Mouse (Mus musculus): ENCODE results near the gene Cnksr1. TPM values are rescaled to one million over a fixed set of nuclear protein-coding genes. Genes with fewer than 3 reads are reported as not detected.

Cnksr1 gene
- polyA plus RNA-seq (2012; fragmentation: generic; extraction: Trizol) = 0.29 TPM

DNA sequence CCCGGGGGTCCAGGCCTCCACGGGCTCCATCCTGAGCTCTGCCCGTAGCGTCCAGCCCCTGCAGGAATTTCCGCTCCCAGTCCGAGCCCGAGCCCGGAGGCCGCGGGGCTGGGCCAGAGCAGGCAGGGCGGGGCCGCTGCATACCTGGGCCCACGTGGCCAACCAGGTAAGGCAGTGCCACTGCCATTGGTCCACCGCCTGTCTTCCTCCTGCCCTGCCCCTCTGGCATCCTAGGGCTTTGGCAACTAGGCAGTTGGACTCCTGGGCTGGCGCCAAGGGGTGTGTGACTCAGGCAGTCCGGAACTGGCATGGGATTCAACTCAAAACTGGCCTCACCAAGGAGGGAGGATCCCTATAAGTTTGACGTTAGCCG, at the start of gene Cnksr1:
Gene Cnksr1, minus strand, starts transcription at position 121 of the 373 bp plus-strand sequence.
- Histone ChIP-seq H3K4me3 (no peak within 1 kb of the TSS), H3K79me2 (ENCODE audit: control insufficient read depth, insufficient read depth) (no peaks in the 10 kb centered on the region), H3K4me2 (ENCODE audit: low read depth) (peak within 1 kb of the TSS; percentile 55), H3K36me3 (ENCODE audit: control insufficient read depth, insufficient read depth) (no peaks in the 10 kb centered on the region), H3K27me3 (ENCODE audit: control insufficient read depth, insufficient read depth, insufficient read length) (peaks cover 5% of the 10 kb centered on the region), H3ac (ENCODE audit: control insufficient read depth, insufficient read length) (no peak within 1 kb of the TSS)
- TF ChIP-seq MYOD1 (IDR thresholded peaks at IDR 0.05; ENCODE audit: control insufficient read depth in 1 of 3, insufficient read length in 2 of 3, low read depth in 2 of 3) (peak in 1 of 3 experiments; percentile 30), MAX (IDR thresholded peaks at IDR 0.05; ENCODE audit: low read depth) (no peak), POLR2AphosphoS2 (IDR thresholded peaks at IDR 0.05; ENCODE audit: insufficient read length, low read depth) (no peak), CEBPB (IDR thresholded peaks at IDR 0.05; ENCODE audit: insufficient read depth, poor library complexity, severe bottlenecking) (no peak)

DNA sequence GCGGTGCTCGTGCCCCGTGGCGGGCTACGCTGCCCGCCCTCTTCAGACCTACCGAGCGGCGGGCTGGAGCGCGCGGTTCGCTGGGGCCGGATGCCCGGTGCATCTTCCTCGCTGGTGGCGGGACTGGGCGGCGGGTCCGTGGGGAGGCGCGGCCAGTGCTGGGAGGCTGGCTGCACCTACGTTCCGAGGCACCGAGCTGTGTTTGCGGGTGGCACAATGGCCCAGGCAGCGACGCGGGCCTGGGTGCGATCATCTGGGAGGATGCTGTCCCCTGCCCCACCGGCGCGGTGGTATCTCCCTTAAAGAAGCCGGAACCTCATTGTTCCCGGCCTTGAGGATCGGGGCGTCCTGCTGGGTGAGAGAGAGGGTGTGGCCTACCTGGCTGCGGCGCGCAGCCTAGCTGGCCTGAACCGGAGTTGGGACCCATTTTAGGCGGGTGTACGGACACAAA, 49.4 kb upstream of the Cnksr1 start, which contains the start of gene Pdik1l:
Gene Pdik1l, minus strand, starts transcription at position 321 of the 451 bp plus-strand sequence.
- H3ac ChIP-seq (ENCODE audit: control insufficient read depth, insufficient read length) = peak within 1 kb of the TSS; percentile 77
- H3K27me3 ChIP-seq (ENCODE audit: control insufficient read depth, insufficient read depth, insufficient read length) = no peaks in the 10 kb centered on the region
- H3K36me3 ChIP-seq (ENCODE audit: control insufficient read depth, insufficient read depth) = peaks cover 12% of the 10 kb centered on the region
- peak within 1 kb of the TSS; percentile 90 for H3K4me2 ChIP-seq (ENCODE audit: low read depth)
- TF ChIP-seq MYOD1 (IDR thresholded peaks at IDR 0.05; ENCODE audit: control insufficient read depth in 1 of 3, insufficient read length in 2 of 3, low read depth in 2 of 3) = peak in 1 of 3 experiments; percentile 7
- peak; percentile 37 for TF ChIP-seq POLR2AphosphoS2 (IDR thresholded peaks at IDR 0.05; ENCODE audit: insufficient read length, low read depth)
- no peak for TF ChIP-seq USF1 (IDR thresholded peaks at IDR 0.05; ENCODE audit: low read depth)
- no peak for TF ChIP-seq E2F4 (IDR thresholded peaks at IDR 0.05; ENCODE audit: insufficient read depth)
- peak; percentile 60 for TF ChIP-seq POLR2A (IDR thresholded peaks at IDR 0.05; ENCODE audit: insufficient read length, low read depth)
- H3K4me3 ChIP-seq = peak within 1 kb of the TSS; percentile 50
- H3K79me2 ChIP-seq (ENCODE audit: control insufficient read depth, insufficient read depth) = no peaks in the 10 kb centered on the region

DNA sequence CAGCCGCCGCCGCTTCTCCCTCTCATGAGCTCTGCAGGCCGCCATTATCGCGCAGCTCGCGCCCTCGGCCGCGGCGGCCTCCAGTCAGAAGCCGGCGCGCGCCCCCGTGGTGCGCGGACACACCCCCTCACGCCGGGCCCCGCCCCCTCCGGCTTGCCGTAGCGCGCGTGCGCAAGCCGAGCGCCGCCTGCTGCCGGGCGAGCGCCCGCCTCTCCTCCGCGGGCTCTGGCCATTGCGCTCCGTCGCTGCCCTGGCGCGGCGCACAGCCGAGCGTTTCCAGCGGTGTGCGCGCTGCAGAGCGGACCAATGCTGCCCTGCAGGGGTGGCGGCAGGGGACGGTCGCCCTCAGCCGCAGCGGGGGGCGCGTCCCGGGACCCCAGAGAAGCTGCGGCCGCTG, 49.0 kb upstream of the Cnksr1 start:
- peaks cover 14% of the 10 kb centered on the region for H3K36me3 ChIP-seq (ENCODE audit: control insufficient read depth, insufficient read depth)
- no peak overlapping the region for H3K4me2 ChIP-seq (ENCODE audit: low read depth)
- TF ChIP-seq POLR2A (IDR thresholded peaks at IDR 0.05; ENCODE audit: insufficient read length, low read depth) (peak; percentile 86), TCF3 (IDR thresholded peaks at IDR 0.05; ENCODE audit: insufficient read length, low read depth) (no peak), TCF12 (IDR thresholded peaks at IDR 0.05; ENCODE audit: insufficient read depth, poor library complexity, severe bottlenecking) (no peak), MYOD1 (IDR thresholded peaks at IDR 0.05; ENCODE audit: control insufficient read depth in 1 of 3, insufficient read length in 2 of 3, low read depth in 2 of 3) (no peak), CEBPB (IDR thresholded peaks at IDR 0.05; ENCODE audit: insufficient read depth, poor library complexity, severe bottlenecking) (no peak), E2F4 (IDR thresholded peaks at IDR 0.05; ENCODE audit: insufficient read depth) (no peak), REST (IDR thresholded peaks at IDR 0.05; ENCODE audit: insufficient read depth, insufficient read length) (no peak), MYOG (IDR thresholded peaks at IDR 0.05; ENCODE audit: control insufficient read depth in 1 of 3, insufficient read depth in 1 of 3, insufficient read length in 2 of 3, low read depth in 2 of 3) (peak in 2 of 3 experiments; percentile 49 to 51), SRF (IDR thresholded peaks at IDR 0.05; ENCODE audit: control insufficient read depth, insufficient read length, low read depth) (peak; percentile 66), MAX (IDR thresholded peaks at IDR 0.05; ENCODE audit: low read depth) (no peak), USF1 (IDR thresholded peaks at IDR 0.05; ENCODE audit: low read depth) (no peak), POLR2AphosphoS2 (IDR thresholded peaks at IDR 0.05; ENCODE audit: insufficient read length, low read depth) (peak; percentile 84)
- H3K4me3 ChIP-seq = peak overlapping the region; percentile 50
- no peaks in the 10 kb centered on the region for H3K79me2 ChIP-seq (ENCODE audit: control insufficient read depth, insufficient read depth)
- no peaks in the 10 kb centered on the region for H3K27me3 ChIP-seq (ENCODE audit: control insufficient read depth, insufficient read depth, insufficient read length)
- H3ac ChIP-seq (ENCODE audit: control insufficient read depth, insufficient read length) = peak overlapping the region; percentile 77

DNA sequence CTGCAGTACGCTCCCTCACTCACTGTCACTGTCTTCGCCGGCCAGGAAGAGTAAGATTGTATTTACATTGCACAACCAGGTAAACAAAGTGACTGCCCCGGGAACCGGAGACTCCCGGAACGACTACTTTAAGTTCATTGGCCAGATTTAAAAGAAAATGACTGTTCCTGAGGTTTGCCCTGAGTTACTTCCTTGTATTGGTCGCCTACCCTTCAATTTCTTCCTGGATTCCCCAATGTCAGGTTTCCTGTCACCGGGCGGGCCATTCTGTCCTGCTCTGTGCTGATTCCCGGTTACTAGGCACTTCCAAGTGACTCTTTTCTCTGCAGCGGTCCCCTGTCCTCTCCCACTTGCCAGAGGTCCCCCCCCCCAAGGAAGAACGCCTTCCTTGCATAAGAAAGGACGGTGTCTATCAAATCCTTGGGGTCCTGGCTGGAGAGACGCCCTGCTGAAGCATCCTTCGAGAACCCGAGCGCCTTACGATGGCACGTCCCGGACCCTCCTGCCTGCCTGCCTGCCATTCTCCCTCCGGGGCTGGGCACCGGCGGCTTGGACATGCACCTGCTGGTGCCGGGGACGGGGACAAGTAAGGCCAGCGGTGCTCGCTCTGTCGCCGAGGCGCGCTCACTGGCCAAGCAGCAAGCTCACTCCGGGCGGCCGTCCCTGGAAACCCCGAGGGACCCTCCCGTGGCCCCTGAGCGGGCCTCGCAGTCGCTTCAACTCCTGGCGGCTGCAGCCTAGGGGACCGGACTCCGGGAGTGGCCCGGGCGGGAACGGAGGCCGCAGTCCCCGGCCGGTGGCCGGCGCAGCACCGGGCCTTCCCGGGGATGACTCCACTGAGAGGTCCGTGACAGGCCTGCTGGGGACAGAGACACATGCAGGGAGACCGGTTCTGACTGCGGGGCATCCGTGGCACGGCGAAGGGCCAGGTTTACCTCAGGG, 48.3 kb upstream of the Cnksr1 start:
- Histone ChIP-seq H3K36me3 (ENCODE audit: control insufficient read depth, insufficient read depth) (peaks cover 21% of the 10 kb centered on the region), H3ac (ENCODE audit: control insufficient read depth, insufficient read length) (peak overlapping the region; percentile 77), H3K4me2 (ENCODE audit: low read depth) (peak overlapping the region; percentile 90), H3K4me3 (peak overlapping the region; percentile 50), H3K79me2 (ENCODE audit: control insufficient read depth, insufficient read depth) (no peaks in the 10 kb centered on the region), H3K27me3 (ENCODE audit: control insufficient read depth, insufficient read depth, insufficient read length) (no peaks in the 10 kb centered on the region)
- TF ChIP-seq USF1 (IDR thresholded peaks at IDR 0.05; ENCODE audit: low read depth) (no peak), MYOD1 (IDR thresholded peaks at IDR 0.05; ENCODE audit: control insufficient read depth in 1 of 3, insufficient read length in 2 of 3, low read depth in 2 of 3) (peak in 2 of 3 experiments; percentile 4 to 22), POLR2A (IDR thresholded peaks at IDR 0.05; ENCODE audit: insufficient read length, low read depth) (no peak)

GRCm38 (mm10) chr4:134284942-134285341, 46.7 kb upstream of the Cnksr1 start:
- no peak for TF ChIP-seq USF1 (IDR thresholded peaks at IDR 0.05; ENCODE audit: low read depth)
- no peak for TF ChIP-seq POLR2A (IDR thresholded peaks at IDR 0.05; ENCODE audit: insufficient read length, low read depth)
- no peak for TF ChIP-seq TCF3 (IDR thresholded peaks at IDR 0.05; ENCODE audit: insufficient read length, low read depth)
- TF ChIP-seq E2F4 (IDR thresholded peaks at IDR 0.05; ENCODE audit: insufficient read depth) = no peak
- TF ChIP-seq TCF12 (IDR thresholded peaks at IDR 0.05; ENCODE audit: insufficient read depth, poor library complexity, severe bottlenecking) = no peak
- H3K4me2 ChIP-seq (ENCODE audit: low read depth) = no peak overlapping the region

More at GRCm38 (mm10) chr4:134284942-134285341, 46.7 kb upstream of the Cnksr1 start:
- no peaks in the 10 kb centered on the region for H3K79me2 ChIP-seq (ENCODE audit: control insufficient read depth, insufficient read depth)
- no peak overlapping the region for H3K4me3 ChIP-seq
- peaks cover 22% of the 10 kb centered on the region for H3K36me3 ChIP-seq (ENCODE audit: control insufficient read depth, insufficient read depth)
- H3K27me3 ChIP-seq (ENCODE audit: control insufficient read depth, insufficient read depth, insufficient read length) = no peaks in the 10 kb centered on the region
- H3ac ChIP-seq (ENCODE audit: control insufficient read depth, insufficient read length) = no peak overlapping the region
